7 mouse cellular contexts compared by ENCODE assay signal in genomic region chr10:44002004-44002940, GRCm38 (mm10).
DNase-seq lines count a peak whose midpoint lies in the region; ATAC-seq lines count a peak whose summit lies in the region.

No protein-coding gene starts in this region.

- H3K27me3 ChIP-seq in kidney, embryonic 15.5 days = peaks cover 76% of the 10 kb centered on the region

- H3K9ac ChIP-seq in kidney, embryonic 15.5 days = no peak overlapping the region

- no peaks in the 10 kb centered on the region for H3K9me3 ChIP-seq in kidney, embryonic 15.5 days (replicated peaks)

- peak overlapping the region; percentile 82; the same call in 1 of the 2 replicates for H3K4me2 ChIP-seq in kidney, embryonic 15.5 days

- H3K4me3 ChIP-seq in brown adipose tissue, adult 24 weeks (ENCODE audit: insufficient read depth, low read depth, low read length) = peak overlapping the region; percentile 42
- H3K4me3 ChIP-seq in kidney, embryonic 15.5 days (replicated peaks) = no peak overlapping the region

- DNase-seq in spleen, postnatal 36 days (ENCODE audit: low spot score in 2 of 2) = peak; percentile 42 to 51
- no peak for DNase-seq in spleen, adult 18-20 months
- DNase-seq in layer of hippocampus, adult 18-20 months (ENCODE audit: low spot score in 2 of 2) = no peak
- DNase-seq in layer of hippocampus, adult 9-11 months = no peak

- H3K27ac ChIP-seq in brown adipose tissue, adult 24 weeks (replicated peaks; ENCODE audit: low read depth, low read length) = no peak overlapping the region
- H3K27ac ChIP-seq in kidney, embryonic 15.5 days = no peak overlapping the region

- no peaks in the 10 kb centered on the region for H3K36me3 ChIP-seq in kidney, embryonic 15.5 days

- 18% methylated on average over 14 of the region's 14 CpGs for WGBS in kidney, embryonic 15.5 days

- peaks cover 1% of the 10 kb centered on the region; the same call in 1 of the 2 replicates for H3K4me1 ChIP-seq in brown adipose tissue, adult 24 weeks (ENCODE audit: control insufficient read depth, insufficient read depth, insufficient read length, low read length)
- peaks cover 45% of the 10 kb centered on the region for H3K4me1 ChIP-seq in kidney, embryonic 15.5 days

- no peak for ATAC-seq in kidney, embryonic 15.5 days (replicated peaks; ENCODE audit: low FRiP score)
- ATAC-seq in megakaryocyte, adult 5-6 weeks (ENCODE audit: poor library complexity, severe bottlenecking) = peak; percentile 41

Comparison
In these comparisons a context has a peak if more than half of its experiments do, and no peak if none do; other contexts are left out.
1. DNase-seq: peak in spleen, postnatal 36 days (2 of 2); none in spleen, adult 18-20 months (0 of 2), layer of hippocampus, adult 18-20 months (0 of 2) and layer of hippocampus, adult 9-11 months (single experiment).